Mouse (Mus musculus) liver, embryonic 14.5 days (tissue): ENCODE results near the gene Ndufs7.

Experiments used
- CTCF ChIP-seq: IDR thresholded peaks from 2 replicates; pipeline ENCODE4 v1.5.1; 2016; ENCODE audit warnings: antibody characterized with exemption, low read depth, control low read depth
- EP300 ChIP-seq: IDR thresholded peaks from 2 replicates; pipeline ENCODE4 v1.6.1; 2016; ENCODE audit warnings: antibody characterized with exemption, low read depth

- TF ChIP-seq CTCF, result no peak
- no peak for TF ChIP-seq EP300
Measured at GRCm38 (mm10) chr10:80200485-80200884, 48.4 kb upstream of the Ndufs7 start.
